Mouse (Mus musculus): Measurements from ENCODE around the gene Tle4. TPM values are rescaled to one million over a fixed set of nuclear protein-coding genes. Genes with fewer than 3 reads are reported as not detected.

Gene Tle4
- polyA plus RNA-seq, 1 experiment: 45.5 TPM

DNA sequence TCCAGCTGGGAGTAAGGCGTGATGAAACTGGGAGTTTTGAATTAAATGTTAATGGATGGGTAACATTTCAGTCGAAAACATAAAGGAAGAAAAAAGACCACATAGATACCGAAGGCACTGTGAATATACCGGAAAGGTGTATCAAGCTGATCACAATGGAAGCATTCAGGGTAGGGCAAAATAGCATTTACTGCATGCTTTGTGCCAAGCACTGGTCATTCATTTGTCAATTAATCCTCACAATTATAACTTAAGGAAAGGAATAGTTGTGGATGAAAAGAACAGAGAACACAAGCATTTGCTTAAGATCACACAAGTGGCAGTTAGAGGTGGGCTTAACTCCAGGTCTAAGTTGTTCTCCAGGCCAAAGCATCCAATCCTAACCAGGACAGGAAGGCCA lies 25.5 kb upstream of the Tle4 start:
- no peaks in the 10 kb centered on the region for H3K36me3 ChIP-seq (ENCODE audit: control insufficient read depth, insufficient read depth, low read length, poor library complexity, severe bottlenecking)
- H3K4me3 ChIP-seq (ENCODE audit: low read depth, low read length): no peak overlapping the region
- no peak overlapping the region for H3K27ac ChIP-seq (ENCODE audit: insufficient read depth, low read length)
- TF ChIP-seq POLR2A (IDR thresholded peaks at IDR 0.05; ENCODE audit: insufficient read depth, low read length): no peak
- H3K27me3 ChIP-seq (ENCODE audit: control insufficient read depth, insufficient read depth, low read length, poor library complexity, severe bottlenecking): no peaks in the 10 kb centered on the region
- H3K9me3 ChIP-seq (replicated peaks; ENCODE audit: control insufficient read depth, insufficient read depth, low read length, poor library complexity, severe bottlenecking): no peaks in the 10 kb centered on the region
- no peaks in the 10 kb centered on the region for H3K4me1 ChIP-seq (ENCODE audit: control insufficient read depth, insufficient read depth, low read length)
- no peak overlapping the region for H3K9ac ChIP-seq (ENCODE audit: low read depth, poor library complexity, severe bottlenecking)

DNA sequence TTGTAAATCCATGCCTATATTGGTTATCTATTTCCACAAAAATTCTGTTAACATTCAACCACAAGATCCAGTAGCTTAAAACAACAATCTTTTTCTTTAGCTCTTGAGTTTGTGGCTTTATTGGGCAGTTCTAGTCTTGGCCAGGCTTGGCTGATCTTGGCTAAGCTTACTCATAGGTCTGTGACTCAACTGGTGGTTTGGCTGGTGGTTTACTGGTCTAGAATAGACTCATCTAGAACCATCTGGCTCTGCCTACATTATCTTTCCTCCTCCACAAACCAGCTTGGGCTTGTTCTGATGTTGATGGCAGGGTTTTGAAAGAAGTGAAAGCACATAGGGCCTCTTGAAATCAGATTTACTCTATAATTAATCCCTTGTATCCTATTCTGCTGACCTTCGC lies 22.7 kb upstream of the Tle4 start:
- Histone ChIP-seq H3K9me3 (replicated peaks; ENCODE audit: control insufficient read depth, insufficient read depth, low read length, poor library complexity, severe bottlenecking) (no peaks in the 10 kb centered on the region), H3K27ac (ENCODE audit: insufficient read depth, low read length) (no peak overlapping the region), H3K36me3 (ENCODE audit: control insufficient read depth, insufficient read depth, low read length, poor library complexity, severe bottlenecking) (no peaks in the 10 kb centered on the region), H3K4me3 (ENCODE audit: low read depth, low read length) (no peak overlapping the region), H3K9ac (ENCODE audit: low read depth, poor library complexity, severe bottlenecking) (no peak overlapping the region), H3K27me3 (ENCODE audit: control insufficient read depth, insufficient read depth, low read length, poor library complexity, severe bottlenecking) (no peaks in the 10 kb centered on the region), H3K4me1 (ENCODE audit: control insufficient read depth, insufficient read depth, low read length) (no peaks in the 10 kb centered on the region)
- no peak for TF ChIP-seq POLR2A (IDR thresholded peaks at IDR 0.05; ENCODE audit: insufficient read depth, low read length)
- no peak for TF ChIP-seq CTCF (IDR thresholded peaks at IDR 0.05; ENCODE audit: low read depth, low read length)
- TF ChIP-seq EP300 (IDR thresholded peaks at IDR 0.05; ENCODE audit: insufficient read depth, low read depth, low read length): no peak

DNA sequence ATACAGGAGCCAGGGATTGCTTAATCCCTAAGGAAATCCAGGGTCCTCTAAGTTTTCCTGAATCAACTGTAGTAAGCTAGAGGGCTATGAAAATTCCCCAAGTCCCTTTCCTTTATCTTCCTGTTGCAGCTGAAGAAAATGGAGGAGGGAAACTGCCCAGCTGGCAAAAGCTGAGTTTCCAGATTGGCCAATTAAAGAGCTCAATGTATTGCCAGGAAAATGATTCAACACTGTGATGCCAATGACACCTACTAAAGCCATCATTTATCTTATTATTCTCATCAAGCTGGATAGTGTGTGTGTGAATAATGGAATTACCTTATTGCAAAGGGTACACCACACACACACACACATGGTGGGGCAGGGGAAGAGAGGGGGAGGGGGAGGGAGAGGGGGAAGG lies 22.0 kb upstream of the Tle4 start:
- H3K4me3 ChIP-seq (ENCODE audit: low read depth, low read length): no peak overlapping the region
- H3K27ac ChIP-seq (ENCODE audit: insufficient read depth, low read length): no peak overlapping the region
- no peaks in the 10 kb centered on the region for H3K4me1 ChIP-seq (ENCODE audit: control insufficient read depth, insufficient read depth, low read length)
- H3K9me3 ChIP-seq (replicated peaks; ENCODE audit: control insufficient read depth, insufficient read depth, low read length, poor library complexity, severe bottlenecking): no peaks in the 10 kb centered on the region
- H3K27me3 ChIP-seq (ENCODE audit: control insufficient read depth, insufficient read depth, low read length, poor library complexity, severe bottlenecking): no peaks in the 10 kb centered on the region
- TF ChIP-seq EP300 (IDR thresholded peaks at IDR 0.05; ENCODE audit: insufficient read depth, low read depth, low read length) (no peak), POLR2A (IDR thresholded peaks at IDR 0.05; ENCODE audit: insufficient read depth, low read length) (no peak), CTCF (IDR thresholded peaks at IDR 0.05; ENCODE audit: low read depth, low read length) (no peak)
- H3K36me3 ChIP-seq (ENCODE audit: control insufficient read depth, insufficient read depth, low read length, poor library complexity, severe bottlenecking): no peaks in the 10 kb centered on the region
- H3K9ac ChIP-seq (ENCODE audit: low read depth, poor library complexity, severe bottlenecking): no peak overlapping the region

DNA sequence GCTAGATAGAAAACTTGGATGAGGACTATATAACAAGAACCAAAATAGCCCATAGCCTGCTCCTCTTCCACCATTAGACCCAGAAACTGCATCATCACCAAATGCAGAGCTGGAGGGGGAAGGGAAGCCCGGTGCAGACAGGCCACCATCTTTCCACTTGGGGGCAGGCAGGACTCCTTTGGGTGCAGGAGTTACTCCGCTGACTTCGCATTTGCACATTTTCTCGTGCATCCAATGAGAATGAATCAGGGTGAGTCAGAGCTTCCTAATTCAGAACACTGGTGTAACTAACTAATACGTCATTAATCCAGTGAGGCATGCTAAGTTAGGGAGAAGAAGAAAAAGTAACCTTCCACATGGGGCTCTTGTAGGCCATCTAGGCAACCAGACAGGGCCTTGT lies 17.0 kb upstream of the Tle4 start:
- Histone ChIP-seq H3K4me1 (ENCODE audit: control insufficient read depth, insufficient read depth, low read length) (no peaks in the 10 kb centered on the region), H3K27ac (ENCODE audit: insufficient read depth, low read length) (no peak overlapping the region), H3K27me3 (ENCODE audit: control insufficient read depth, insufficient read depth, low read length, poor library complexity, severe bottlenecking) (no peaks in the 10 kb centered on the region), H3K4me3 (ENCODE audit: low read depth, low read length) (no peak overlapping the region), H3K9ac (ENCODE audit: low read depth, poor library complexity, severe bottlenecking) (no peak overlapping the region), H3K9me3 (replicated peaks; ENCODE audit: control insufficient read depth, insufficient read depth, low read length, poor library complexity, severe bottlenecking) (no peaks in the 10 kb centered on the region), H3K36me3 (ENCODE audit: control insufficient read depth, insufficient read depth, low read length, poor library complexity, severe bottlenecking) (no peaks in the 10 kb centered on the region)
- no peak for TF ChIP-seq EP300 (IDR thresholded peaks at IDR 0.05; ENCODE audit: insufficient read depth, low read depth, low read length)
- no peak for TF ChIP-seq POLR2A (IDR thresholded peaks at IDR 0.05; ENCODE audit: insufficient read depth, low read length)
- no peak for TF ChIP-seq CTCF (IDR thresholded peaks at IDR 0.05; ENCODE audit: low read depth, low read length)

DNA sequence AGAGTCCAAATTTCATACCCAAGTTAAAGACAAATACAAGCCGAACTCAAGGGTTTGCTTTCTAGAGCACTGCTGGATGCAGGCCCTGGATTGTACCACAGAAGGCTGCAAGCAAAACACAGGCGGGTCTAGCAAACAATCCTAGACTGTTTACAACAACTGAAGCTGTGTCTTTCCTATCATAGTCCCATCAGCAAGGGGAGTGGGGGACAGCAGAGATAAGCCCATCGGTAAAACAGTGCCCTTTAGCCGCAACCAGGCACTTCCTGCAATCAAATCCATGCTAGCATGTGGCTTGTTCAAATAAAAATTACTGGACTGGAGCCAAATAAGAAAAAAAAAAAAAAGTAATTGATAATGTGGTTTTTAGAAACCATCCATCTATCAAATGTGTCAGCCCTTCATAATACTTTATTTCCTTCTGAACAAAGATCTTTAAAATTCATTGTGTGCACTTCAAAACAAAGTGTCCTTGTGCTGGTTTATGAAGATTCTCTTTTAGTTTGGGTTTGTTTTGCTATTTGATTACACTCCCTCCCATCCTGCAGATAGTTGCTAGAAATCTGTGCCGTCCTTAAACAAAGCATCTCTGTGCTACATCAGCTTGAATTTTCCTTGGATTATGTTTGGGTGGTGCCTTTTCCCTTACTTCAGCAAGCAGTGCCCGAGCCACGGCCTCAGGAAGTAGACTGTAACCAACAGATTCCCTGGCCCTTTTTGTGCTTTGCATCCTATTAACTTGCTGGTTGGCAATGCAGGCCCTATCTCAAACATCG lies 12.9 kb upstream of the Tle4 start:
- Histone ChIP-seq H3K36me3 (ENCODE audit: control insufficient read depth, insufficient read depth, low read length, poor library complexity, severe bottlenecking) (no peaks in the 10 kb centered on the region), H3K9ac (ENCODE audit: low read depth, poor library complexity, severe bottlenecking) (no peak overlapping the region), H3K27me3 (ENCODE audit: control insufficient read depth, insufficient read depth, low read length, poor library complexity, severe bottlenecking) (no peaks in the 10 kb centered on the region), H3K4me1 (ENCODE audit: control insufficient read depth, insufficient read depth, low read length) (no peaks in the 10 kb centered on the region), H3K27ac (ENCODE audit: insufficient read depth, low read length) (no peak overlapping the region), H3K4me3 (ENCODE audit: low read depth, low read length) (no peak overlapping the region), H3K9me3 (replicated peaks; ENCODE audit: control insufficient read depth, insufficient read depth, low read length, poor library complexity, severe bottlenecking) (0 out of 2 replicates have a peak, but pooled peaks cover 4% of the 10 kb centered on the region)
- TF ChIP-seq POLR2A (IDR thresholded peaks at IDR 0.05; ENCODE audit: insufficient read depth, low read length) (no peak), EP300 (IDR thresholded peaks at IDR 0.05; ENCODE audit: insufficient read depth, low read depth, low read length) (no peak), CTCF (IDR thresholded peaks at IDR 0.05; ENCODE audit: low read depth, low read length) (no peak)

DNA sequence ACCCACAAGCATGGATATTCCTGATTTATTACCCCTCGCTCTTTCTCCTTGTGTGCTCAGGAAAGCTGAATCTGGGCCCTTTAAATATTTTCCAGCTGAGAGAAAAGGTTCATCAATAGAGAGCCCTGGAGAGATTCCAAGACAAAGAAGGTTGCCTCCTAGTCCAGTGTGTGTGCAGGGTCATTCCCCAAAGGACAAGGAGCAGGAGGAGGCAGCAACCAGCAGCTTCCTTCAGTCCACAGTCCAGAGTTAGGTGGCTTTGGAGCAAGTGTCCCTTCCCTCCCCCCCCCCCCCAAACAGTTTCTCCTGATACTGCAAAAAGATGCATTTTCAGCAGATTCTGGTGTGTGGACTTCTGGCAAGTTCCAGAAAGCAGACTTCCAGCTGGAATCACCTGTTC lies 3.0 kb upstream of the Tle4 start:
- Histone ChIP-seq H3K9ac (ENCODE audit: low read depth, poor library complexity, severe bottlenecking) (no peak overlapping the region), H3K4me1 (ENCODE audit: control insufficient read depth, insufficient read depth, low read length) (no peaks in the 10 kb centered on the region), H3K9me3 (replicated peaks; ENCODE audit: control insufficient read depth, insufficient read depth, low read length, poor library complexity, severe bottlenecking) (no peaks in the 10 kb centered on the region), H3K4me3 (ENCODE audit: low read depth, low read length) (no peak overlapping the region), H3K36me3 (ENCODE audit: control insufficient read depth, insufficient read depth, low read length, poor library complexity, severe bottlenecking) (peaks cover 2% of the 10 kb centered on the region; the same call in 1 of the 2 replicates), H3K27ac (ENCODE audit: insufficient read depth, low read length) (no peak overlapping the region), H3K27me3 (ENCODE audit: control insufficient read depth, insufficient read depth, low read length, poor library complexity, severe bottlenecking) (no peaks in the 10 kb centered on the region)
- TF ChIP-seq POLR2A (IDR thresholded peaks at IDR 0.05; ENCODE audit: insufficient read depth, low read length) (no peak), CTCF (IDR thresholded peaks at IDR 0.05; ENCODE audit: low read depth, low read length) (no peak), EP300 (IDR thresholded peaks at IDR 0.05; ENCODE audit: insufficient read depth, low read depth, low read length) (no peak)

Data from ES-Bruce4 (cell line).